Mouse (Mus musculus) embryonic fibroblast, embryonic 13.5 days (primary cell): ENCODE results near the gene Unc13a. TPM values are rescaled to one million over a fixed set of nuclear protein-coding genes. Genes with fewer than 3 reads are reported as not detected.

ENCODE experiments used
- H3K27ac ChIP-seq: 2 replicates; pipeline ENCODE4 v1.5.1; 2012; ENCODE audit warnings: low read length, control low read depth, inconsistent platforms; ENCODE audit not compliant: insufficient read depth
- H3K4me1 ChIP-seq: 2 replicates; pipeline ENCODE4 v1.6.1; 2011; ENCODE audit warnings: low read length; ENCODE audit not compliant: control insufficient read depth, insufficient read depth
- H3K4me3 ChIP-seq: 2 replicates; pipeline ENCODE4 v1.5.1; 2011; ENCODE audit warnings: mild to moderate bottlenecking, control low read depth, low read length; ENCODE audit not compliant: insufficient read depth
- CTCF ChIP-seq: IDR thresholded peaks from 2 replicates; pipeline ENCODE4 v1.5.1; 2011; ENCODE audit warnings: mild to moderate bottlenecking, control low read depth, low read length, moderate library complexity, borderline replicate concordance; ENCODE audit not compliant: insufficient read depth
- POLR2A ChIP-seq: IDR thresholded peaks from 2 replicates; pipeline ENCODE4 v1.6.1; 2011; ENCODE audit warnings: low read depth, mild to moderate bottlenecking, control low read depth, low read length, moderate library complexity
- polyA plus RNA-seq: library from polyadenylated mRNA; stranded (reverse); fragments of >200 nt; gene quantifications from 2 replicates; pipeline ENCODE4 v1.2.4, GENCODE M21; 2011; ENCODE audit warnings: low read depth; ENCODE audit not compliant: missing spikeins, insufficient read length

Gene Unc13a
- polyA plus RNA-seq, 1 experiment: 1.9 TPM

- Histone ChIP-seq H3K27ac (no peak overlapping the region), H3K4me3 (no peak overlapping the region), H3K4me1 (peaks cover 2% of the 10 kb centered on the region; the same call in 1 of the 2 replicates)
- TF ChIP-seq POLR2A: no peak
- TF ChIP-seq CTCF: no peak
Measured at GRCm38 (mm10) chr8:71686143-71686734, 14.7 kb upstream of the Unc13a start.

- peak; percentile 11; the same call in 1 of the 2 replicates for TF ChIP-seq CTCF
- no peak for TF ChIP-seq POLR2A
- Histone ChIP-seq H3K4me3 (no peak overlapping the region), H3K4me1 (peaks cover 2% of the 10 kb centered on the region; the same call in 1 of the 2 replicates), H3K27ac (no peak overlapping the region)
Measured at GRCm38 (mm10) chr8:71685573-71685972, 14.0 kb upstream of the Unc13a start.

- no peak overlapping the region for H3K27ac ChIP-seq
- TF ChIP-seq POLR2A (no peak), CTCF (no peak)
- H3K4me3 ChIP-seq: no peak overlapping the region
- peaks cover 2% of the 10 kb centered on the region; the same call in 1 of the 2 replicates for H3K4me1 ChIP-seq
Measured at GRCm38 (mm10) chr8:71684701-71685100, 13.1 kb upstream of the Unc13a start.

GRCm38 (mm10) chr8:71682832-71683231 is 11.3 kb upstream of the Unc13a start:
- no peak overlapping the region for H3K4me3 ChIP-seq
- H3K4me1 ChIP-seq: peaks cover 2% of the 10 kb centered on the region
- no peak overlapping the region for H3K27ac ChIP-seq
- TF ChIP-seq CTCF: no peak
- TF ChIP-seq POLR2A: no peak

- TF ChIP-seq POLR2A: no peak
- TF ChIP-seq CTCF: no peak
- H3K4me3 ChIP-seq: no peak overlapping the region
- H3K4me1 ChIP-seq: peaks cover 2% of the 10 kb centered on the region
- 0 out of 2 replicates have a peak overlapping the region, but pooled peaks have one; percentile 12 for H3K27ac ChIP-seq
Measured at GRCm38 (mm10) chr8:71681369-71681915, 9.9 kb upstream of the Unc13a start.

- Histone ChIP-seq H3K27ac (no peak overlapping the region), H3K4me3 (no peak overlapping the region), H3K4me1 (peaks cover 7% of the 10 kb centered on the region)
- TF ChIP-seq POLR2A: no peak; the same call in 1 of the 2 replicates
- no peak for TF ChIP-seq CTCF
Measured at GRCm38 (mm10) chr8:71680471-71680870, 8.9 kb upstream of the Unc13a start.

GRCm38 (mm10) chr8:71679550-71680168 is 8.1 kb upstream of the Unc13a start:
- no peak overlapping the region for H3K27ac ChIP-seq
- H3K4me3 ChIP-seq: no peak overlapping the region
- H3K4me1 ChIP-seq: peaks cover 7% of the 10 kb centered on the region
- TF ChIP-seq CTCF: no peak
- no peak for TF ChIP-seq POLR2A

- no peak overlapping the region for H3K4me3 ChIP-seq
- TF ChIP-seq POLR2A: no peak
- no peak for TF ChIP-seq CTCF
- H3K4me1 ChIP-seq: peaks cover 7% of the 10 kb centered on the region
- no peak overlapping the region for H3K27ac ChIP-seq
Measured at GRCm38 (mm10) chr8:71679116-71679515, 7.6 kb upstream of the Unc13a start.

GRCm38 (mm10) chr8:71678216-71678615 is 6.7 kb upstream of the Unc13a start:
- H3K4me1 ChIP-seq: peaks cover 7% of the 10 kb centered on the region
- H3K27ac ChIP-seq: no peak overlapping the region
- no peak overlapping the region for H3K4me3 ChIP-seq
- TF ChIP-seq CTCF (no peak), POLR2A (no peak)

GRCm38 (mm10) chr8:71677555-71677954 is 6.0 kb upstream of the Unc13a start:
- no peak for TF ChIP-seq POLR2A
- TF ChIP-seq CTCF: no peak
- no peak overlapping the region for H3K27ac ChIP-seq
- H3K4me3 ChIP-seq: no peak overlapping the region
- H3K4me1 ChIP-seq: peaks cover 7% of the 10 kb centered on the region
